Comparison of ENCODE assay signal across 11 mouse cellular contexts in genomic region chr12:6087627-6088350, GRCm38 (mm10).
A peak's percentile ranks its signal among the peaks of the same experiment; 100 is the strongest.
DNase-seq lines count a peak whose midpoint lies in the region; ATAC-seq and TF ChIP-seq lines count a peak whose summit lies in the region.
"Had no signal": no experiment of that assay in that cellular context is flagged by ENCODE, and none has a peak within 500 bp of the region (broad histone marks: within the 10 kb centered on the region; RNA-seq: fewer than 3 reads in every experiment).

No protein-coding gene starts in this region.

- TF ChIP-seq POLR2A in limb, embryonic 14.5 days (IDR thresholded peaks at IDR 0.05; ENCODE audit: borderline replicate concordance, extremely low read depth, insufficient read depth, insufficient read length): no peak

- no peaks in the 10 kb centered on the region for H3K9me3 ChIP-seq in limb, embryonic 14.5 days (ENCODE audit: control insufficient read depth, low read length)
- H3K9me3 ChIP-seq in limb, embryonic 10.5 days (replicated peaks): no peaks in the 10 kb centered on the region
- H3K9me3 ChIP-seq: embryonic facial prominence, embryonic 15.5 days had no signal

- intact Hi-C loops in left cerebral cortex, postnatal 14 days (cut with DNase I): no loop called here

- no peaks in the 10 kb centered on the region for H3K27me3 ChIP-seq in limb, embryonic 14.5 days (ENCODE audit: control insufficient read depth, insufficient read depth, low read length)
- H3K27me3 ChIP-seq in limb, embryonic 10.5 days (ENCODE audit: low read depth, poor library complexity, severe bottlenecking): no peaks in the 10 kb centered on the region
- H3K27me3 ChIP-seq: CH12.LX; embryonic facial prominence, embryonic 15.5 days had no signal

- ATAC-seq in limb, embryonic 14.5 days (ENCODE audit: low FRiP score, low read depth): no peak

- H3K9ac ChIP-seq in limb, embryonic 14.5 days (ENCODE audit: low read depth, low read length, severe bottlenecking): no peak overlapping the region
- H3K9ac ChIP-seq: embryonic facial prominence, embryonic 15.5 days had no signal

- WGBS in limb, embryonic 14.5 days: 41% methylated on average over 3 of the region's 3 CpGs
- WGBS in limb, embryonic 10.5 days: 71% methylated on average over 3 of the region's 3 CpGs

- no peak overlapping the region for H3K27ac ChIP-seq in limb, embryonic 14.5 days (replicated peaks; ENCODE audit: low read depth, low read length)
- H3K27ac ChIP-seq in limb, embryonic 10.5 days: no peak overlapping the region
- H3K27ac ChIP-seq: embryonic facial prominence, embryonic 15.5 days had no signal

- peak; percentile 5 for DNase-seq in limb, embryonic 14.5 days (ENCODE audit: low spot score)
- no peak for DNase-seq in limb, embryonic 10.5 days (ENCODE audit: low spot score)
- peak; percentile 8 for DNase-seq in cerebellum, adult 11 months
- peak; percentile 32 to 60 for DNase-seq in cerebellum, postnatal 25 days
- DNase-seq in mesoderm, embryonic 11.5 days (ENCODE audit: low read depth, low spot score): peak; percentile 54
- no peak for DNase-seq in left cerebral cortex, postnatal 14 days (ENCODE audit: low spot score in 2 of 2)
- DNase-seq in urinary bladder, adult 18-20 months (ENCODE audit: low spot score in 2 of 2): no peak
- DNase-seq: gastrocnemius, postnatal 10 days; lung, adult 18-20 months had no signal

- H3K4me3 ChIP-seq in limb, embryonic 14.5 days (replicated peaks; ENCODE audit: low read length): no peak overlapping the region
- no peak overlapping the region for H3K4me3 ChIP-seq in limb, embryonic 10.5 days
- H3K4me3 ChIP-seq: embryonic facial prominence, embryonic 15.5 days had no signal

- no peak overlapping the region for H3K4me2 ChIP-seq in limb, embryonic 14.5 days (replicated peaks; ENCODE audit: low read depth, low read length, severe bottlenecking)
- H3K4me2 ChIP-seq: embryonic facial prominence, embryonic 15.5 days had no signal

- peaks cover 6% of the 10 kb centered on the region; the same call in 1 of the 2 replicates for H3K4me1 ChIP-seq in limb, embryonic 14.5 days (ENCODE audit: control insufficient read depth, insufficient read depth, low read length)
- H3K4me1 ChIP-seq in limb, embryonic 10.5 days: peaks cover 13% of the 10 kb centered on the region

- no peaks in the 10 kb centered on the region for H3K36me3 ChIP-seq in limb, embryonic 14.5 days (ENCODE audit: control insufficient read depth, insufficient read depth, low read length)
- H3K36me3 ChIP-seq in limb, embryonic 10.5 days: no peaks in the 10 kb centered on the region
- H3K36me3 ChIP-seq: embryonic facial prominence, embryonic 15.5 days had no signal

Comparison
In these comparisons a context has a peak if more than half of its experiments do, and no peak if none do; other contexts are left out.
1. DNase-seq: peak in limb, embryonic 14.5 days (single experiment), cerebellum, adult 11 months (single experiment), cerebellum, postnatal 25 days (2 of 2) and mesoderm, embryonic 11.5 days (single experiment); none in limb, embryonic 10.5 days (single experiment), left cerebral cortex, postnatal 14 days (0 of 2) and urinary bladder, adult 18-20 months (0 of 2).